Mouse (Mus musculus): Measurements from ENCODE around the gene Cox5a. TPM values are rescaled to one million over a fixed set of nuclear protein-coding genes. Genes with fewer than 3 reads are reported as not detected.

Gene Cox5a
- polyA plus RNA-seq, 1 experiment from 2014 or later = 1,523 TPM

- no peak for ATAC-seq
- peaks cover 4% of the 10 kb centered on the region; the same call in 1 of the 2 replicates for H3K4me1 ChIP-seq (replicated peaks; ENCODE audit: control insufficient read depth, insufficient read depth, low read length)
- 79% methylated on average over 3 of the region's 3 CpGs for WGBS
- H3K4me2 ChIP-seq (replicated peaks; ENCODE audit: low read depth) = no peak overlapping the region
- no peak overlapping the region for H3K4me3 ChIP-seq (ENCODE audit: low read depth, low read length)
- no peaks in the 10 kb centered on the region for H3K36me3 ChIP-seq (ENCODE audit: control insufficient read depth, insufficient read depth)
- H3K27ac ChIP-seq (ENCODE audit: low read depth, low read length) = no peak overlapping the region
- TF ChIP-seq CTCF (IDR thresholded peaks at IDR 0.05; ENCODE audit: low read depth) = no peak
- no peaks in the 10 kb centered on the region for H3K9me3 ChIP-seq (ENCODE audit: control insufficient read depth)
- no peak overlapping the region for H3K9ac ChIP-seq (ENCODE audit: low read depth, low read length)
- H3K27me3 ChIP-seq (replicated peaks; ENCODE audit: control insufficient read depth, insufficient read depth, low read length) = no peaks in the 10 kb centered on the region
Observed at GRCm38 (mm10) chr9:57557215-57557614, 36.1 kb downstream of the Cox5a start.

DNA sequence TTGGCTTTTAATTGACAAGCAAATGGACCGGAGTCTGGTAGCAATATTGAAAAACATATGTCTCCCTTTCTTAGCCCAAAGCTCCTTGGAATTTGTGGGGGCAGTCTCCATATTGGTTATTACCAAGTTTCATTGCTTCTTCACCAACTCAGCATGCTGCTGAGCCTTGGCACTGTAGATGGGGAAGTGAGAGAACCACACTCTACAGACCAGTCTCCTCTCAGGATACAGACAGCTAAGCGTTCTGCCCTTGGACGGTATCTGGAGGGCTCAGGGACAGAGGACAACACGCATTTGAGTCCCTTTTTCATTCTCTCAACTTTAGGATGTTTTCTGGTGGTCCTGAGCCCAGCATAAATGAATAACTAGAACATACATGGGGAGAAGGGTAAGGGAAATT is 37.6 kb downstream of the Cox5a start:
- H3K36me3 ChIP-seq (ENCODE audit: control insufficient read depth, insufficient read depth) = no peaks in the 10 kb centered on the region
- no peaks in the 10 kb centered on the region for H3K9me3 ChIP-seq (ENCODE audit: control insufficient read depth)
- ATAC-seq = no peak
- H3K27me3 ChIP-seq (replicated peaks; ENCODE audit: control insufficient read depth, insufficient read depth, low read length) = no peaks in the 10 kb centered on the region
- peaks cover 15% of the 10 kb centered on the region for H3K4me1 ChIP-seq (replicated peaks; ENCODE audit: control insufficient read depth, insufficient read depth, low read length)
- WGBS = 85% methylated on average over 4 of the region's 4 CpGs
- H3K4me3 ChIP-seq (ENCODE audit: low read depth, low read length) = no peak overlapping the region
- no peak overlapping the region for H3K27ac ChIP-seq (ENCODE audit: low read depth, low read length)
- no peak for TF ChIP-seq CTCF (IDR thresholded peaks at IDR 0.05; ENCODE audit: low read depth)
- H3K9ac ChIP-seq (ENCODE audit: low read depth, low read length) = no peak overlapping the region
- no peak overlapping the region for H3K4me2 ChIP-seq (replicated peaks; ENCODE audit: low read depth)

GRCm38 (mm10) chr9:57559568-57559967 is 38.5 kb downstream of the Cox5a start:
- no peak for TF ChIP-seq CTCF (IDR thresholded peaks at IDR 0.05; ENCODE audit: low read depth)
- Histone ChIP-seq H3K9ac (ENCODE audit: low read depth, low read length) (no peak overlapping the region), H3K9me3 (ENCODE audit: control insufficient read depth) (no peaks in the 10 kb centered on the region), H3K27ac (ENCODE audit: low read depth, low read length) (no peak overlapping the region), H3K4me3 (ENCODE audit: low read depth, low read length) (no peak overlapping the region), H3K4me1 (replicated peaks; ENCODE audit: control insufficient read depth, insufficient read depth, low read length) (peaks cover 18% of the 10 kb centered on the region), H3K36me3 (ENCODE audit: control insufficient read depth, insufficient read depth) (no peaks in the 10 kb centered on the region), H3K4me2 (replicated peaks; ENCODE audit: low read depth) (no peak overlapping the region), H3K27me3 (replicated peaks; ENCODE audit: control insufficient read depth, insufficient read depth, low read length) (no peaks in the 10 kb centered on the region)
- 68% methylated on average over 2 of the region's 2 CpGs for whole genome bisulfite sequencing
- no peak for ATAC-seq

GRCm38 (mm10) chr9:57560263-57560662 is 39.2 kb downstream of the Cox5a start:
- Histone ChIP-seq H3K9me3 (ENCODE audit: control insufficient read depth) (no peaks in the 10 kb centered on the region), H3K27ac (ENCODE audit: low read depth, low read length) (0 out of 2 replicates have a peak overlapping the region, but pooled peaks have one; percentile 17), H3K36me3 (ENCODE audit: control insufficient read depth, insufficient read depth) (no peaks in the 10 kb centered on the region), H3K4me3 (ENCODE audit: low read depth, low read length) (peak overlapping the region; percentile 50), H3K4me1 (replicated peaks; ENCODE audit: control insufficient read depth, insufficient read depth, low read length) (peaks cover 18% of the 10 kb centered on the region), H3K9ac (ENCODE audit: low read depth, low read length) (no peak overlapping the region; the same call in 1 of the 2 replicates), H3K4me2 (replicated peaks; ENCODE audit: low read depth) (peak overlapping the region; percentile 64), H3K27me3 (replicated peaks; ENCODE audit: control insufficient read depth, insufficient read depth, low read length) (no peaks in the 10 kb centered on the region)
- ATAC-seq = no peak
- TF ChIP-seq CTCF (IDR thresholded peaks at IDR 0.05; ENCODE audit: low read depth) = no peak
- WGBS = 26% methylated on average over 7 of the region's 7 CpGs

DNA sequence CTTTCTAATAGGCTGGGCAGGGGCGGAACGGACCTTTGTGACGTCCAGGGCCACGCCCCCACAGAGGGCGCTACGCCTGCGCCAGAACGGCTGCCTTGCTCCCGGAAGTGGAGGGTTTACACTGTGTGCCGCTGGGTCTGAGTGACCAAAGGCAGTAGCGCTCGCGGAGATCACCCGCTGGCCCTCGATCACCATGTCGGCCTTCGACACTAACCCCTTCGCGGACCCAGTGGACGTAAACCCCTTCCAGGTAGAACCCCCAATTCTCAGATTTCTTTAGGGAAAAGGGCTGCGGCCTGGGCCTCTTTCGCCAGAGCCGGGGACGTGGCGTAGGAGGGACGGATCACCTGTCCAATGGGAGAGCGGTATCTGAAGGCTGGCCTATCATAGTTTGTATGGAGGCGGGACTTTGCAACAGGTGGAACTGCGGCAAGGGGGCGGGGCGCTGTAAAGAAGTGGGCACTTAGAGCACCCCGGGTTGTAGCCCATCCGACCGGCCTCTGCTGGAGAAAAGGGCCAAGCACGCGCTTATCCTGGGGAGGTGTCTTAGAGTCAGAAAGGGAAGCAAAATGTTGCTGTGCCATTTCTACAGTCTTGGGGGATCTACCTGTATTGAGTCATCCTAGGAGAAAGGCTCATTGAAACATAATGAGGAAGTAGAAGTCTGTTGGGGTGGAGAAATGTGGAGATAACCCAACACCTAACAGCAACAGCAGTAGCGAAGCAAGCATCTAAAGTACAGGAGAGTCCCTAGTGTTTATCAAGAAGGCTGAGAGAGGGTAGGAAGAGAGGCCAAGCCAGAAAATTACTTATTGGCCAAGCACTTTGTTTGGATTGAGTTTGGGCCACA is 40.0 kb downstream of the Cox5a start, which contains the start of gene Scamp2:
Gene Scamp2 (plus strand): TSS at position 83 of the 850 bp plus-strand sequence.
- ATAC-seq = peak; percentile 97
- H3K4me3 ChIP-seq (ENCODE audit: low read depth, low read length) = peak within 1 kb of the TSS; percentile 50
- peak; percentile 57 for TF ChIP-seq CTCF (IDR thresholded peaks at IDR 0.05; ENCODE audit: low read depth)
- H3K4me2 ChIP-seq (replicated peaks; ENCODE audit: low read depth) = peak within 1 kb of the TSS; percentile 64
- peaks cover 18% of the 10 kb centered on the region for H3K4me1 ChIP-seq (replicated peaks; ENCODE audit: control insufficient read depth, insufficient read depth, low read length)
- under 1% methylated on average over 37 of the region's 37 CpGs for WGBS
- H3K9me3 ChIP-seq (ENCODE audit: control insufficient read depth) = no peaks in the 10 kb centered on the region
- no peaks in the 10 kb centered on the region for H3K27me3 ChIP-seq (replicated peaks; ENCODE audit: control insufficient read depth, insufficient read depth, low read length)
- peak within 1 kb of the TSS; percentile 46 for H3K9ac ChIP-seq (ENCODE audit: low read depth, low read length)
- H3K27ac ChIP-seq (ENCODE audit: low read depth, low read length) = peak within 1 kb of the TSS; percentile 74
- no peaks in the 10 kb centered on the region for H3K36me3 ChIP-seq (ENCODE audit: control insufficient read depth, insufficient read depth)

DNA sequence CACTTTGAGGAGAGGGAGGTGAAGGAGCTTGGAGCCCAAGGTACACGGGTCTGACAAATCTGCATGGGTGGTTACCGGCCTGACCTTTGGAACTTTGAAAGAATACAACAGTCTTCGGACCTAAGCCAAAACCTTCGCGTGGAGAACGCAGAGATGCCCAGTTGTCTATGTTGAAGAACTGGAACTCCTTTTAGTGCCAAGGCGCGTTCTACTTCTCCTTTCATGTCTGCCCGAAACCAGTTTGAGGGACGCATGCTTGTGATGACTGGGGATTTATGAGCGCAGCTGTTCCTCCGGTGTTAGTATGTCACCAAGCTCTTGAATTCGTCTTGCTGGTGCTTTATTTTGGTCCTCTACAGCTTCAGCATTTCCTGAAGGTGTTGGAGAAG is 40.6 kb downstream of the Cox5a start:
- H3K36me3 ChIP-seq (ENCODE audit: control insufficient read depth, insufficient read depth) = no peaks in the 10 kb centered on the region
- peaks cover 18% of the 10 kb centered on the region for H3K4me1 ChIP-seq (replicated peaks; ENCODE audit: control insufficient read depth, insufficient read depth, low read length)
- H3K27ac ChIP-seq (ENCODE audit: low read depth, low read length) = peak overlapping the region; percentile 74
- 52% methylated on average over 13 of the region's 13 CpGs for WGBS
- H3K27me3 ChIP-seq (replicated peaks; ENCODE audit: control insufficient read depth, insufficient read depth, low read length) = no peaks in the 10 kb centered on the region
- peak overlapping the region; percentile 46; the same call in 1 of the 2 replicates for H3K9ac ChIP-seq (ENCODE audit: low read depth, low read length)
- ATAC-seq = peak; percentile 4; the same call in 1 of the 2 replicates
- no peak for TF ChIP-seq CTCF (IDR thresholded peaks at IDR 0.05; ENCODE audit: low read depth)
- H3K9me3 ChIP-seq (ENCODE audit: control insufficient read depth) = no peaks in the 10 kb centered on the region
- H3K4me3 ChIP-seq (ENCODE audit: low read depth, low read length) = peak overlapping the region; percentile 50
- peak overlapping the region; percentile 64 for H3K4me2 ChIP-seq (replicated peaks; ENCODE audit: low read depth)
